Mouse (Mus musculus): Measurements from ENCODE around the gene Gm15097. TPM values are rescaled to one million over a fixed set of nuclear protein-coding genes. Genes with fewer than 3 reads are reported as not detected.
"Not testable (repeated sequence)": the region's sequence is repeated elsewhere in the genome, so short reads cannot be mapped to it uniquely, and the experiment has no call there.

The Gm15097 gene
- polyA plus RNA-seq (2016; fragmentation: Nextera tagmentation; extraction: Ambion mirVana) = not detected in 2 replicates

DNA sequence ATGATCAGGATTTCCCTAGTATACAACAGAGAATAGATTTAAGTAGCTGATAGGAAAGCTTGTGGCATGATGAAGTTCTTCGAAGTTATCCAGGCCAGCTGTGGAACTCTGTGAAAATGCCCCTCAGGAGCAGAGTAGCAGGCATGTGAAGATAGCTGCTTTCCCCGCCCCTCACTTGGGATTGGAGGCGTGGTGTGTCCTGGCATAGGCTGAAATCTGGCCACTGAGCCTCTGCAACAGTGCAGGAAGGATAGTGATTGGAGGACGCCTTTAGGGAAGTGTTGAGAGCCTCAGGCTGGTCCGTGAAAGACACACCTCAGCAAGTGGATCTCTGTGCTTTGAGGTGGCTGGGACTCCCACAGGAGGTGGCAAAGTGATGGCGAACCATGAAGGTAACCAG, at the start of gene Gm15097:
Gene Gm15097, plus strand, starts transcription at position 301 of the 400 bp plus-strand sequence.
- H3K27me3 ChIP-seq (ENCODE audit: poor library complexity, severe bottlenecking); H3K9me3 ChIP-seq; H3K4me3 ChIP-seq; H3K36me3 ChIP-seq (replicated peaks); H3K27ac ChIP-seq; H3K4me1 ChIP-seq; DNase-seq (ENCODE audit: extremely low spot score, low spot score): not testable (repeated sequence)
- WGBS = no CpG with 5 or more reads among the region's 6 CpGs

DNA sequence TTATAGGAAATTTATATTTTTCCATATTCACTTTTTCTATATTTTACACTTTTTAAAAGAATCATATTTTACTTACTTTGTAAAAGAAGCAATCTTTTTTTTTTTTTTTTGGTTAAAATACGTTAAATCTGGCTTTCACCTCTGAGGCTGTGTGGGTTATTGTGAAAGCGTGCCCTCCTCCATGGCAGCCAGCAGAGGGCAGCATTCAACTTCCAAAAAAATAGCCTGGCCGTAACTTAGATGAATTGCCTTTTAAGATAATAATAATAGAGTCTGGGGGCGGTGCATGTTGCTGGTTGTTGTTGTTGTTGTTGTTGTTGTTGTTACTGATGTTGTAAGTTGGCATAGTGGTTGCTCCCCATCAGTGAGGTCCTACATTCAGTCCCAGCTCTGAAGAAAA, 21.4 kb upstream of the Gm15097 start:
- 49% methylated on average over 4 of the region's 4 CpGs for WGBS
- H3K4me3 ChIP-seq; DNase-seq (ENCODE audit: extremely low spot score, low spot score); H3K27ac ChIP-seq; H3K4me1 ChIP-seq; H3K9me3 ChIP-seq; H3K36me3 ChIP-seq (replicated peaks); H3K27me3 ChIP-seq (ENCODE audit: poor library complexity, severe bottlenecking): not testable (repeated sequence)

DNA sequence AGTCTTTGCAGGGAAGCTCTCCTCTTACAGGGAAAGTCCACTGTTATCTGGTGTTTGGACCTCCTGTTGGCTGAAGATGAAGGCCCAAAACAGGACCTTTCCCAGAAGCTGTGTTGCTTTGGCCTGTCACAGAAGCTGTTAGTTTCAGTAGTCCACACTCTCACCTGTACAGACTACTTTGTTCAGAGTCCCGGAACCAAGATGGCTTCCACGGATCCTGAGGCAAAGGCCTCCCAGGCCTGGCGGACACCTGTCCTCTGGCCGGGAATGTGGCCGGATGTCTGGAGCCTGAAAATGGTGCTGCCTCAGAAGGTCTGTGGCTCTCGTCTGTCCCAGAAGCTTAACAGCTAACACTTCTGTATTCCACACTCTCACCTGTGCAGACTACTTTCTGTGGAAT, 26.9 kb downstream of the Gm15097 start:
- WGBS = 93% methylated on average over 6 of the region's 6 CpGs
- H3K4me3 ChIP-seq; H3K27me3 ChIP-seq (ENCODE audit: poor library complexity, severe bottlenecking); H3K36me3 ChIP-seq (replicated peaks); H3K9me3 ChIP-seq; DNase-seq (ENCODE audit: extremely low spot score, low spot score); H3K27ac ChIP-seq; H3K4me1 ChIP-seq: not testable (repeated sequence)

Other genes with a start within 250 kb of the Gm15097 start
- not detected in 2 replicates for gene Gm10439, start 189.9 kb upstream of the Gm15097 start, polyA plus RNA-seq (2016; fragmentation: Nextera tagmentation; extraction: Ambion mirVana)
- not detected in 2 replicates for gene Gm15091, start 157.2 kb downstream of the Gm15097 start, polyA plus RNA-seq (2016; fragmentation: Nextera tagmentation; extraction: Ambion mirVana)

Measured in forebrain, embryonic 10.5 days (tissue).